Mouse (Mus musculus) 416B (cell line): ENCODE results near the gene Foxo4.

Experiments
- DNase-seq: peaks from one replicate; pipeline ENCODE4 v3.0.0; 2011; ENCODE audit warnings: low read depth

The Foxo4 gene

DNA sequence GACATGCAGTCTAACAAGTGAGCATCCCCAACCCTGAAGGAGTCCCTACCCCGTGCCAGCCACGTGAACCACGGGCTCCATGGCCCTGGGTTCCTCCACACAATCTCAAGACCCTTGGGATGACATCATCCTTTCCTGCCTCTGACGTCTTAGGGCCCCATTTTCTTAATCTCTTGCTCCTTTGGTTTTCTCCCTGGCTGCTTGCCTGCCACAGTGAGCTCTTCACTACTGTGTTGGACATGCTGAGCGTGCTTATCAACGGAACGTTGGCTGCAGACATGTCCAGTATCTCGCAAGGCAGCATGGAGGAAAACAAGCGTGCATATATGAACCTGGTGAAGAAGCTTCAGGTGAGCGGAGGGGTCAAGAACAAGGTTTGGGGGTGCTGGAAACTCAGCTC lies 35.8 kb downstream of the Foxo4 start:
- DNase-seq, result no peak

GRCm38 (mm10) chrX:101299055-101299454 lies 44.7 kb downstream of the Foxo4 start, which contains the start of gene Nlgn3:
Gene Nlgn3 (plus strand): TSS chrX:101299168.
- DNase-seq, result no peak

- DNase-seq, result no peak
Observed at GRCm38 (mm10) chrX:101299473-101300426, 45.4 kb downstream of the Foxo4 start.

DNA sequence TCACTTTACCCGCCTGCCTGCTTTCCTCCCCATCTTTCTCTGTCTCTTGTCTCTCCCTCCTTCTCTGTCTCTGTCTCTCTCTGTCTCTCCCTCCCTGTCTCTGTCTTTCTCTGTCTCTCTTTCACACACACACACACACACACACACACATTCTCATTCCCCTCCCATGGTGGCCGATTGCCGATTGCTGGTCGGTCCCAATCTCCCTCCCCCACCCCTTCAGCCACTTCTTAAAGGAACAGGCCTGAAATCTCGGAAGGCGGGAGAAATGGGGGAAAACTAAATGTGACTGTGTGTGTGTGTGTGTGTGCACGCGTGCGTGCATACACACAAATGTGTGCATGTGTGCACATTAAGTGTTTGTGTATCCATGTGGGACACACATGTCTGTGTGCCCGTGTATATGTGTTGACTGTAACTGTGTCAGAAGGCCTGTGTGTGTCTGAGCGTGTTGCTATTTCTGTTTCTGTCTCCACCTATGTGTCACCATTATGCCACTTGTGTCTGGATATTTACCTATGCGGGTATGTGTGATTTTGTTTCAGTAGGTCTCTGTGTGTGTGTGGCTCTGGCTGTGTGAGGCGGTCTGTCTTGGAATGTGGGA lies 46.2 kb downstream of the Foxo4 start:
- no peak for DNase-seq

DNA sequence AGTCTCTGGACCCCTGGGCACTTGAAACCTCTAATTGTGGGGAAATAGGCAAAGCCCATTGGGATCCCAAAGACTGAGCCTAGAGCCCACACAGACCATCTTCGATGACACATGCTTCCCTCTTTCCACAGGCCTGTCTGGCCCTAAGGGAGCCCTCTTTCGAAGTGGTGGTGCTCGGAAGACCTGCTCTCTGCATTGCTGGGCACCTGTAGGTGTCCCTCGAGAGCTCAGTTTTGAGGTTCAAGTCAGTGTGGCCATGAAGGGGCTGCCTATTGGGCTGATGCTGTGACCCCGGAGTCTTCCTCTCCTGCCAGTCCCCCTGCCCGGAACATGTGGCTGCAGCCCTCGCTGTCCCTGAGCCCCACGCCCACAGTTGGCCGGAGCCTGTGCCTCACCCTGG lies 47.3 kb downstream of the Foxo4 start:
- DNase-seq, result no peak

DNA sequence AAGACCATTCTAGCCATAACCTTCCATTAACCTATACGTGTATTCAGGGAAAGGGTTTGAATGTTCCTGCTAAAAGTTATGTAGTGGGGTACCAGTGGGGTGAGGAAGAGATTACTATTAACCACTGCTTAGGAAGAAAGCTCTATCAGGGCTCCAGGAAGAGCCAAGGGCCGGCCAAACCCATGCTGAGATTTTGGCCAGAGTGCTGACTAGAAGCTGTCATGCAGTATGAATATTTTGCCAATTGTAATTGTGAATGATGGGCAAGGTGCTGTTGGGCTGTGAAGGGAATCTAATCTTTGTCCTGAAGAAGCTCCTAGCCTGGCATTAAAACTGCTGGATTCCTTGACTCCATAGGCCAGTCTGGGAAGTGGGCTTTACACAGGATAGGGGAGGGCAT lies 50.3 kb downstream of the Foxo4 start:
- DNase-seq, result no peak

GRCm38 (mm10) chrX:101309299-101309698 lies 55.0 kb downstream of the Foxo4 start:
- no peak for DNase-seq
